Mouse (Mus musculus) G1E (cell line): ENCODE measurements around the gene Ryr1.

Experiments
- CTCF ChIP-seq: IDR thresholded peaks from 2 replicates; pipeline ENCODE4 v1.5.1; 2012; ENCODE audit warnings: low read depth, low read length, inconsistent platforms, mixed read lengths
- GATA1 ChIP-seq: IDR thresholded peaks from 2 replicates; pipeline ENCODE4 v1.6.1; 2012; ENCODE audit warnings: borderline replicate concordance, low read length, inconsistent platforms, mixed read lengths
- POLR2AphosphoS5 ChIP-seq: IDR thresholded peaks from 2 replicates; pipeline ENCODE4 v1.6.1; 2012; ENCODE audit warnings: low read depth, low read length, inconsistent platforms; ENCODE audit not compliant: insufficient replicate concordance
- TAL1 ChIP-seq: conservative IDR thresholded peaks from 2 replicates; pipeline ENCODE4 v1.6.1; 2012; ENCODE audit warnings: low read depth, low read length, inconsistent platforms, mixed read lengths

DNA sequence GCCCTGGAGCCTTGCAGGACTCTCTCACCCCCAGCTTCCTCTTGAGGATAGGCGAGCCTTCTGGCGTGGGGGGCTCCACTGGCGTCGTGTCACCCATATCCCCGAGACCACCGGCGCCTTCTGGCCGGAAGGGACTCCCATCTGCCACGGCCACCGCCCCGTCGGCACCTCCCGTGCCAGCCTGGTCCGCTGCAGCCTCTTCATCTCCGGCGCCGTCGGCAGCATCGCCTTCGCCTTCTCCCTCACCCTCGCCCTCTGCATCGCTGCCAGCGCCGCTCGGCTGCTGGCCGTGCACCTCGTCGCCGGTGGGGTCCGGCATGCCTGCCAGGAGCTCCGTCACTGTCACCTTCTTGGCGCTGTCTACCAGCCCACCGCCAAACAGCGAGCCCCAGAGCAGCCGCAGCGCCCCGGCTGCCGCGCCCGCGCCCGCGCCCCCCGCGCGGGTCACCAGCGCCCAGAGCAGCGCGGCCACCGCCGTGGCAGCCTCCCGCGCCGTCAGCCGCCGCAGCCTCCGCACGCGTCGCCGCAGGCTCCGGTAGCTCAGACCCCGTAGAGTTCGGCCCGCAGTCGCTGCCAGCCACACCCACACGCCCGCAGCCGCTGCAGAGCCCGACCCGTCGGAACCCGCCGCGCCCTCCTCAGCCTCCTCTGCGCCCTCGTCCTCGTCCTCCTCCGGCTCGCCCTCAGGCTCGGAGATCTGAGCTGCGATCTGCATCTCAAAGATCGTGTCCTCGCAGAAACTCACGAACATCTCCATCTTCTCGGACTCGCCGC is 105.3 kb downstream of the Ryr1 start:
- TF ChIP-seq CTCF (no peak), GATA1 (no peak), POLR2AphosphoS5 (no peak), TAL1 (no peak)
